Comparison of ENCODE assay signal across 7 mouse cellular contexts in genomic region chr2:26380131-26380771, GRCm38 (mm10). TPM values are rescaled to one million over a fixed set of nuclear protein-coding genes. Genes with fewer than 3 reads are reported as not detected.
DNase-seq lines count a peak whose midpoint lies in the region; ATAC-seq and TF ChIP-seq lines count a peak whose summit lies in the region.

Snapc4 (minus strand) TSS chr2:26380653.

- H3K4me2 ChIP-seq in hindbrain, postnatal 0 days (ENCODE audit: low read depth, low read length), result peak within 1 kb of the TSS; percentile 98

- DNase-seq in cerebellum, postnatal 4 days (ENCODE audit: low spot score in 2 of 2), result peak; percentile 66 to 78
- peak; percentile 89 for DNase-seq in gastrocnemius, adult 2 months
- peak; percentile 92 for DNase-seq in hindbrain, postnatal 0 days (ENCODE audit: low spot score)
- DNase-seq in left cerebral cortex, adult 9 months (ENCODE audit: low spot score in 2 of 2), result peak; percentile 61 to 83
- DNase-seq in right cerebral cortex, postnatal 25 days, result peak; percentile 84

- no peak for TF ChIP-seq CTCF in gastrocnemius, adult 2 months (IDR thresholded peaks at IDR 0.05)
- TF ChIP-seq CTCF in hindbrain, postnatal 0 days (IDR thresholded peaks at IDR 0.05; ENCODE audit: low read depth), result no peak

- H3K27ac ChIP-seq in gastrocnemius, adult 2 months, result peak within 1 kb of the TSS; percentile 88
- peak within 1 kb of the TSS; percentile 70 for H3K27ac ChIP-seq in hindbrain, postnatal 0 days

- peak within 1 kb of the TSS; percentile 90 for H3K4me3 ChIP-seq in gastrocnemius, adult 2 months
- peak within 1 kb of the TSS; percentile 78 for H3K4me3 ChIP-seq in hindbrain, postnatal 0 days (ENCODE audit: low read length)

- WGBS in hindbrain, postnatal 0 days, result under 1% methylated on average over 38 of the region's 38 CpGs

- peaks cover 51% of the 10 kb centered on the region for H3K36me3 ChIP-seq in hindbrain, postnatal 0 days (ENCODE audit: insufficient read depth, low read length)

- no peaks in the 10 kb centered on the region for H3K9me3 ChIP-seq in hindbrain, postnatal 0 days (ENCODE audit: low read length)

- ATAC-seq in activated CD4-positive, CD25-positive, alpha-beta regulatory T cell, adult 4 months, result peak; percentile 100
- ATAC-seq in hindbrain, postnatal 0 days, result peak; percentile 96
- peak; percentile 99 for ATAC-seq in megakaryocyte progenitor cell, adult 5-6 weeks (replicated peaks; ENCODE audit: poor library complexity)

- H3K4me1 ChIP-seq in hindbrain, postnatal 0 days (ENCODE audit: insufficient read depth, low read length), result no peaks in the 10 kb centered on the region

- H3K27me3 ChIP-seq in hindbrain, postnatal 0 days (ENCODE audit: insufficient read depth, low read length), result no peaks in the 10 kb centered on the region

- intact Hi-C loops in gastrocnemius, adult 2 months (cut with DNase I), result no loop called here

- H3K9ac ChIP-seq in hindbrain, postnatal 0 days (replicated peaks; ENCODE audit: low read length), result peak within 1 kb of the TSS; percentile 70

RNA-seq across cellular contexts. Expression of gene Snapc4, which starts in this region (rescaled TPM):
- polyA plus RNA-seq in activated CD4-positive, CD25-positive, alpha-beta regulatory T cell, adult 4 months (2017; shearing (Covaris generic)), result 10 to 100 TPM; 20.1 to 24.4 TPM
- 1 to 10 TPM; 7.5 to 8.6 TPM for total RNA-seq in gastrocnemius, adult 2 months (2021)
- total RNA-seq in hindbrain, postnatal 0 days (2014; rRNA removed), result 44.7 and 56.4 TPM in 2 replicates
- 25.6 and 26.1 TPM in 2 replicates for polyA plus RNA-seq in hindbrain, postnatal 0 days (2015; fragmentation: Nextera tagmentation; extraction: Ambion mirVana)
- total RNA-seq in megakaryocyte progenitor cell, adult 5-6 weeks (2015), result 15.6 and 23.2 TPM in 2 replicates
- 35.6 and 41.8 TPM in 2 replicates for total RNA-seq in megakaryocyte progenitor cell, adult 5-6 weeks (2017)

Comparison
In these comparisons a context has a peak if more than half of its experiments do, and no peak if none do; other contexts are left out.
1. Peak in every context shown above with its lines: DNase-seq, ATAC-seq, H3K4me3 ChIP-seq and H3K27ac ChIP-seq.